Mouse (Mus musculus) kidney, adult 2 months (tissue): ENCODE measurements around the gene Etv2. TPM values are rescaled to one million over a fixed set of nuclear protein-coding genes. Genes with fewer than 3 reads are reported as not detected.
A peak's percentile ranks its signal among the peaks of the same experiment; 100 is the strongest.

Experiments used
- DNase-seq: peaks from one replicate; pipeline ENCODE4 v3.0.0; 2021
- H3K27ac ChIP-seq: fragments of 200-500 bp; 2 replicates; pipeline ENCODE4 v1.5.1; 2012; ENCODE audit warnings: low read depth, low read length, control low read depth, inconsistent platforms; ENCODE audit not compliant: insufficient read depth
- H3K27me3 ChIP-seq: fragments of 200-500 bp; replicated peaks from 2 replicates; pipeline ENCODE4 v1.6.1; 2012; ENCODE audit warnings: mild to moderate bottlenecking, moderate library complexity, low read length, inconsistent platforms; ENCODE audit not compliant: control insufficient read depth, insufficient read depth
- H3K36me3 ChIP-seq: fragments of 200-500 bp; 2 replicates; pipeline ENCODE4 v1.6.1; 2012; ENCODE audit warnings: mild to moderate bottlenecking, moderate library complexity, low read length, inconsistent platforms; ENCODE audit not compliant: control insufficient read depth, insufficient read depth
- H3K4me1 ChIP-seq: fragments of 200-500 bp; 2 replicates; pipeline ENCODE4 v1.6.1; 2011; ENCODE audit warnings: low read length; ENCODE audit not compliant: control insufficient read depth, insufficient read depth
- H3K4me3 ChIP-seq: fragments of 200-500 bp; 2 replicates; pipeline ENCODE4 v1.5.1; 2011; ENCODE audit warnings: mild to moderate bottlenecking, low read depth, low read length, control low read depth; ENCODE audit not compliant: insufficient read depth
- CTCF ChIP-seq: fragments of 200-500 bp; conservative IDR thresholded peaks from 2 replicates; pipeline ENCODE4 v1.5.1; 2011; ENCODE audit warnings: low read depth, mild to moderate bottlenecking, control low read depth, low read length, moderate library complexity, mixed read lengths; ENCODE audit not compliant: insufficient read depth, insufficient read length
- POLR2A ChIP-seq: fragments of 200-500 bp; IDR thresholded peaks from one replicate; pipeline ENCODE4 v1.6.1; 2011; ENCODE audit warnings: low read depth, low read length, control low read depth
- WGBS: fragments of 180-500 bp; shearing (Covaris S2); methylation state at CpG from one replicate; pipeline ENCODE4 v1.1.7; 2018; 5-methylcytosine and 5-hydroxymethylcytosine counted together
- polyA plus RNA-seq: library from polyadenylated mRNA; depleted of rRNA; stranded (reverse); fragments of >200 nt; gene quantifications from 2 replicates; pipeline ENCODE4 v1.2.3, GENCODE M21; 2012

The Etv2 gene
- polyA plus RNA-seq, 1 experiment, result not detected

- H3K27me3 ChIP-seq, result no peaks in the 10 kb centered on the region; the same call in 1 of the 2 replicates
- H3K27ac ChIP-seq, result peak overlapping the region; percentile 89
- no peaks in the 10 kb centered on the region for H3K36me3 ChIP-seq
- 54% methylated on average over 7 of the region's 7 CpGs for WGBS
- H3K4me3 ChIP-seq, result no peak overlapping the region
- no peak for TF ChIP-seq CTCF
- TF ChIP-seq POLR2A, result no peak
- H3K4me1 ChIP-seq, result peaks cover 8% of the 10 kb centered on the region
- peak; percentile 70 for DNase-seq
These were observed 35.0 kb downstream of the Etv2 start for GRCm38 (mm10) chr7:30600651-30601050.

- DNase-seq, result peak; percentile 99
- Histone ChIP-seq H3K4me1 (peaks cover 8% of the 10 kb centered on the region), H3K27ac (peak overlapping the region; percentile 89), H3K4me3 (no peak overlapping the region), H3K27me3 (no peaks in the 10 kb centered on the region; the same call in 1 of the 2 replicates), H3K36me3 (no peaks in the 10 kb centered on the region)
- WGBS, result 3% methylated on average over 16 of the region's 16 CpGs
- no peak for TF ChIP-seq POLR2A
- TF ChIP-seq CTCF, result no peak
These were observed 35.7 kb downstream of the Etv2 start for GRCm38 (mm10) chr7:30599933-30600353.

GRCm38 (mm10) chr7:30598786-30599185 lies 36.9 kb downstream of the Etv2 start, which contains the start of gene Zbtb32:
Gene Zbtb32, minus strand, starts transcription at chr7:30598909.
- WGBS, result 92% methylated on average over 12 of the region's 12 CpGs
- no peak for TF ChIP-seq CTCF
- no peak for TF ChIP-seq POLR2A
- H3K27me3 ChIP-seq, result no peaks in the 10 kb centered on the region; the same call in 1 of the 2 replicates
- peaks cover 8% of the 10 kb centered on the region for H3K4me1 ChIP-seq
- no peaks in the 10 kb centered on the region for H3K36me3 ChIP-seq
- H3K27ac ChIP-seq, result peak within 1 kb of the TSS; percentile 28
- no peak within 1 kb of the TSS for H3K4me3 ChIP-seq
- no peak for DNase-seq

- no peak for TF ChIP-seq POLR2A
- TF ChIP-seq CTCF, result no peak
- Histone ChIP-seq H3K4me3 (no peak overlapping the region), H3K36me3 (no peaks in the 10 kb centered on the region), H3K27me3 (no peaks in the 10 kb centered on the region; the same call in 1 of the 2 replicates), H3K27ac (no peak overlapping the region), H3K4me1 (no peaks in the 10 kb centered on the region; the same call in 1 of the 2 replicates)
- no peak for DNase-seq
- WGBS, result 83% methylated on average over 5 of the region's 5 CpGs
These were observed 38.8 kb downstream of the Etv2 start for GRCm38 (mm10) chr7:30596811-30597210.

GRCm38 (mm10) chr7:30596093-30596492 lies 39.6 kb downstream of the Etv2 start:
- Histone ChIP-seq H3K27ac (no peak overlapping the region), H3K36me3 (no peaks in the 10 kb centered on the region), H3K27me3 (no peaks in the 10 kb centered on the region; the same call in 1 of the 2 replicates), H3K4me1 (no peaks in the 10 kb centered on the region; the same call in 1 of the 2 replicates), H3K4me3 (no peak overlapping the region)
- no peak for DNase-seq
- TF ChIP-seq POLR2A (no peak), CTCF (no peak)
- WGBS, result 81% methylated on average over 5 of the region's 5 CpGs

- Histone ChIP-seq H3K4me1 (peaks cover 4% of the 10 kb centered on the region; the same call in 1 of the 2 replicates), H3K36me3 (no peaks in the 10 kb centered on the region), H3K27me3 (no peaks in the 10 kb centered on the region; the same call in 1 of the 2 replicates), H3K27ac (no peak overlapping the region), H3K4me3 (no peak overlapping the region)
- TF ChIP-seq POLR2A (no peak), CTCF (no peak)
- WGBS, result 63% methylated on average over 4 of the region's 4 CpGs
- no peak for DNase-seq
These were observed 41.1 kb downstream of the Etv2 start for GRCm38 (mm10) chr7:30594510-30595024.

- H3K4me1 ChIP-seq, result peaks cover 4% of the 10 kb centered on the region; the same call in 1 of the 2 replicates
- 77% methylated on average over 10 of the region's 10 CpGs for WGBS
- no peaks in the 10 kb centered on the region for H3K36me3 ChIP-seq
- H3K27me3 ChIP-seq, result no peaks in the 10 kb centered on the region; the same call in 1 of the 2 replicates
- TF ChIP-seq POLR2A (no peak), CTCF (no peak)
- no peak overlapping the region for H3K27ac ChIP-seq
- H3K4me3 ChIP-seq, result no peak overlapping the region
- no peak for DNase-seq
These were observed 41.8 kb downstream of the Etv2 start for GRCm38 (mm10) chr7:30593579-30594509.
